Mouse (Mus musculus) neutrophil, adult 5-6 weeks (primary cell): ENCODE data around the gene Map3k19. TPM values are rescaled to one million over a fixed set of nuclear protein-coding genes. Genes with fewer than 3 reads are reported as not detected.

Source experiments
- total RNA-seq: library from RNA; stranded (forward); fragments of 200-1000 nt; gene quantifications from 2 replicates; pipeline ENCODE4 v1.2.3, GENCODE M21; 2017

The Map3k19 gene
- total RNA-seq, 1 experiment from 2014 or later = 14.1 TPM

Other genes with a start within 250 kb of the Map3k19 start
- 17.9 and 30.6 TPM in 2 replicates for gene Tmem163, start 175.5 kb downstream of the Map3k19 start, total RNA-seq
- gene Acmsd, start 125.6 kb downstream of the Map3k19 start, total RNA-seq = 0.74 and 1.2 TPM in 2 replicates
- 106 and 123 TPM in 2 replicates for gene Ccnt2, start 80.9 kb downstream of the Map3k19 start, total RNA-seq
- gene Rab3gap1, start 13.7 kb upstream of the Map3k19 start, total RNA-seq = 82.1 and 85.5 TPM in 2 replicates
- gene Zranb3, start 248.0 kb upstream of the Map3k19 start, total RNA-seq = 4.1 and 9.4 TPM in 2 replicates
- 75.4 and 83.1 TPM in 2 replicates for gene R3hdm1, start 248.3 kb upstream of the Map3k19 start, total RNA-seq